Mouse (Mus musculus): ENCODE data around the gene Cela3b.

Gene Cela3b

GRCm38 (mm10) chr4:137430502-137430901 is at the start of gene Cela3b:
Gene Cela3b (minus strand): TSS chr4:137430540.
- no peak for DNase-seq (ENCODE audit: low spot score)

GRCm38 (mm10) chr4:137479757-137480156 is 49.4 kb upstream of the Cela3b start:
- DNase-seq (ENCODE audit: low spot score) = no peak

- no peak for DNase-seq (ENCODE audit: low spot score)
Observed at GRCm38 (mm10) chr4:137478306-137478705, 48.0 kb upstream of the Cela3b start.

- DNase-seq (ENCODE audit: low spot score) = no peak
Observed at GRCm38 (mm10) chr4:137477611-137478010, 47.3 kb upstream of the Cela3b start.

- no peak for DNase-seq (ENCODE audit: low spot score)
Observed at GRCm38 (mm10) chr4:137476761-137477237, 46.5 kb upstream of the Cela3b start.

GRCm38 (mm10) chr4:137476065-137476760 is 45.9 kb upstream of the Cela3b start:
- no peak for DNase-seq (ENCODE audit: low spot score)

- DNase-seq (ENCODE audit: low spot score) = no peak
Observed at GRCm38 (mm10) chr4:137475271-137476050, 45.1 kb upstream of the Cela3b start.

GRCm38 (mm10) chr4:137474694-137475093 is 44.4 kb upstream of the Cela3b start:
- DNase-seq (ENCODE audit: low spot score) = no peak

- DNase-seq (ENCODE audit: low spot score) = no peak
Observed at GRCm38 (mm10) chr4:137473701-137474388, 43.5 kb upstream of the Cela3b start.

GRCm38 (mm10) chr4:137473240-137473639 is 42.9 kb upstream of the Cela3b start:
- DNase-seq (ENCODE audit: low spot score) = no peak

GRCm38 (mm10) chr4:137471326-137471725 is 41.0 kb upstream of the Cela3b start:
- no peak for DNase-seq (ENCODE audit: low spot score)

- DNase-seq (ENCODE audit: low spot score) = no peak
Observed at GRCm38 (mm10) chr4:137470701-137471317, 40.5 kb upstream of the Cela3b start.

- DNase-seq (ENCODE audit: low spot score) = no peak
Observed at GRCm38 (mm10) chr4:137469845-137470692, 39.7 kb upstream of the Cela3b start.

GRCm38 (mm10) chr4:137469081-137469844 is 38.9 kb upstream of the Cela3b start:
- DNase-seq (ENCODE audit: low spot score) = no peak

GRCm38 (mm10) chr4:137468260-137469080 is 38.1 kb upstream of the Cela3b start, which contains the start of gene Hspg2:
Gene Hspg2 (plus strand): TSS chr4:137468769.
- DNase-seq (ENCODE audit: low spot score) = peak; percentile 66

- DNase-seq (ENCODE audit: low spot score) = no peak
Observed at GRCm38 (mm10) chr4:137467525-137467924, 37.2 kb upstream of the Cela3b start.

- no peak for DNase-seq (ENCODE audit: low spot score)
Observed at GRCm38 (mm10) chr4:137466991-137467390, 36.7 kb upstream of the Cela3b start.

GRCm38 (mm10) chr4:137465125-137465787 is 34.9 kb upstream of the Cela3b start:
- no peak for DNase-seq (ENCODE audit: low spot score)
